Mouse (Mus musculus): Measurements from ENCODE around the gene Akr1a1. TPM values are rescaled to one million over a fixed set of nuclear protein-coding genes. Genes with fewer than 3 reads are reported as not detected.
"Not testable (repeated sequence)": the region's sequence is repeated elsewhere in the genome, so short reads cannot be mapped to it uniquely, and the experiment has no call there.

Gene Akr1a1
- total RNA-seq (2021) = 100 to 1,000 TPM; 756 to 759 TPM
- long read RNA-seq, experiment 1, transcript Akr1a1-201 (9 exons, 1,420 nt) = major isoform, 410 of 438 reads
- long read RNA-seq, experiment 1, partial matches to known transcripts = 14 of 438 reads
- long read RNA-seq, experiment 1, other reads (novel, unspliced or antisense) = 12 of 438 reads
- long read RNA-seq, experiment 2, transcript Akr1a1-201 (9 exons, 1,420 nt) = major isoform, 746 of 781 reads
- long read RNA-seq, experiment 2, partial matches to known transcripts = 12 of 781 reads
- long read RNA-seq, experiment 2, other reads (novel, unspliced or antisense) = 21 of 781 reads

- peak; percentile 76 to 85 for DNase-seq (ENCODE audit: low spot score in 2 of 2)
These were observed at the start of gene Akr1a1 for GRCm38 (mm10) chr4:116650924-116651796. Gene Akr1a1, minus strand, starts transcription at chr4:116651680.

- DNase-seq (ENCODE audit: low spot score in 2 of 2) = no peak
These were observed 49.5 kb upstream of the Akr1a1 start for GRCm38 (mm10) chr4:116700964-116701363.

- no peak for DNase-seq (ENCODE audit: low spot score in 2 of 2)
These were observed 47.3 kb upstream of the Akr1a1 start for GRCm38 (mm10) chr4:116698693-116699342.

GRCm38 (mm10) chr4:116693785-116694184 lies 42.3 kb upstream of the Akr1a1 start:
- no peak for DNase-seq (ENCODE audit: low spot score in 2 of 2)

- DNase-seq (ENCODE audit: low spot score in 2 of 2) = no peak
These were observed 40.7 kb upstream of the Akr1a1 start for GRCm38 (mm10) chr4:116692146-116692545.

- no peak for DNase-seq (ENCODE audit: low spot score in 2 of 2)
These were observed 37.9 kb upstream of the Akr1a1 start for GRCm38 (mm10) chr4:116689309-116689876.

GRCm38 (mm10) chr4:116687041-116687440 lies 35.6 kb upstream of the Akr1a1 start:
- DNase-seq (ENCODE audit: low spot score in 2 of 2) = no peak

GRCm38 (mm10) chr4:116685402-116686061 lies 34.1 kb upstream of the Akr1a1 start, which contains the start of gene Prdx1:
Gene Prdx1, plus strand, starts transcription at chr4:116685544.
- DNase-seq (ENCODE audit: low spot score in 2 of 2) = peak; percentile 96 to 97

- DNase-seq (ENCODE audit: low spot score in 2 of 2) = no peak
These were observed 33.2 kb upstream of the Akr1a1 start for GRCm38 (mm10) chr4:116684665-116685064.

GRCm38 (mm10) chr4:116683957-116684356 lies 32.5 kb upstream of the Akr1a1 start:
- no peak for DNase-seq (ENCODE audit: low spot score in 2 of 2)

GRCm38 (mm10) chr4:116680521-116680920 lies 29.0 kb upstream of the Akr1a1 start:
- not testable (repeated sequence) for DNase-seq (ENCODE audit: low spot score in 2 of 2)

- DNase-seq (ENCODE audit: low spot score in 2 of 2) = no peak
These were observed 27.7 kb upstream of the Akr1a1 start for GRCm38 (mm10) chr4:116679141-116679540.

- DNase-seq (ENCODE audit: low spot score in 2 of 2) = no peak
These were observed 26.3 kb upstream of the Akr1a1 start for GRCm38 (mm10) chr4:116677808-116678207.

GRCm38 (mm10) chr4:116676027-116676426 lies 24.5 kb upstream of the Akr1a1 start:
- DNase-seq (ENCODE audit: low spot score in 2 of 2) = no peak

GRCm38 (mm10) chr4:116674761-116675160 lies 23.3 kb upstream of the Akr1a1 start:
- not testable (repeated sequence) for DNase-seq (ENCODE audit: low spot score in 2 of 2)

GRCm38 (mm10) chr4:116672785-116673184 lies 21.3 kb upstream of the Akr1a1 start:
- peak; percentile 24 to 43 for DNase-seq (ENCODE audit: low spot score in 2 of 2)

GRCm38 (mm10) chr4:116669291-116669690 lies 17.8 kb upstream of the Akr1a1 start:
- DNase-seq (ENCODE audit: low spot score in 2 of 2) = no peak

GRCm38 (mm10) chr4:116668145-116668544 lies 16.7 kb upstream of the Akr1a1 start:
- no peak for DNase-seq (ENCODE audit: low spot score in 2 of 2)

- no peak for DNase-seq (ENCODE audit: low spot score in 2 of 2)
These were observed 15.1 kb upstream of the Akr1a1 start for GRCm38 (mm10) chr4:116666625-116667024.

- no peak for DNase-seq (ENCODE audit: low spot score in 2 of 2)
These were observed 10.5 kb upstream of the Akr1a1 start for GRCm38 (mm10) chr4:116661998-116662397.

GRCm38 (mm10) chr4:116660829-116661228 lies 9.3 kb upstream of the Akr1a1 start:
- no peak for DNase-seq (ENCODE audit: low spot score in 2 of 2)
